Mouse (Mus musculus) left cerebral cortex, adult 2 months (tissue): ENCODE measurements at regions not wholly inside any gene's neighbourhood (a gene's known extent, or its start where the extent isn't known, plus 50 kb on each side); places are given as distances from the start of the nearest gene placed in this dataset.
"Not testable (repeated sequence)": the region's sequence is repeated elsewhere in the genome, so short reads cannot be mapped to it uniquely, and the experiment has no call there.

Experiments used
- DNase-seq, 2 experiments: peaks; one replicate each; pipeline ENCODE4 v3.0.0; 2021 to 2022; ENCODE audit warnings: low spot score in 2 of 2, mixed read lengths in 1 of 2; ENCODE audit errors: extremely low spot score in 1 of 2
- H3K27ac ChIP-seq: fragments of 200-600 bp; 2 replicates; pipeline ENCODE4 v1.8.1; 2022
- H3K4me3 ChIP-seq: fragments of 200-600 bp; 2 replicates; pipeline ENCODE4 v1.8.1; 2022
- CTCF ChIP-seq: fragments of 200-600 bp; IDR thresholded peaks from 2 replicates; pipeline ENCODE4 v1.8.1; 2022; ENCODE audit warnings: antibody characterized with exemption, mild to moderate bottlenecking, moderate library complexity
- intact Hi-C: fragments of 180-260 bp; cut with DNase I; formaldehyde crosslinking; loops from one replicate; pipeline ENCODE4 v1.15.1; 2025

GRCm38 (mm10) chr16:8914183-8914582 is 84.3 kb downstream of the 1810013L24Rik start:
- intact Hi-C loops, DNase-seq, H3K27ac ChIP-seq, H3K4me3 ChIP-seq: not testable (repeated sequence)

GRCm38 (mm10) chr16:8916091-8916490 is 86.2 kb downstream of the 1810013L24Rik start:
- TF ChIP-seq CTCF = no peak
- DNase-seq = no peak
- intact Hi-C loops = no loop called here
- Histone ChIP-seq H3K4me3 (no peak overlapping the region), H3K27ac (no peak overlapping the region)

DNA sequence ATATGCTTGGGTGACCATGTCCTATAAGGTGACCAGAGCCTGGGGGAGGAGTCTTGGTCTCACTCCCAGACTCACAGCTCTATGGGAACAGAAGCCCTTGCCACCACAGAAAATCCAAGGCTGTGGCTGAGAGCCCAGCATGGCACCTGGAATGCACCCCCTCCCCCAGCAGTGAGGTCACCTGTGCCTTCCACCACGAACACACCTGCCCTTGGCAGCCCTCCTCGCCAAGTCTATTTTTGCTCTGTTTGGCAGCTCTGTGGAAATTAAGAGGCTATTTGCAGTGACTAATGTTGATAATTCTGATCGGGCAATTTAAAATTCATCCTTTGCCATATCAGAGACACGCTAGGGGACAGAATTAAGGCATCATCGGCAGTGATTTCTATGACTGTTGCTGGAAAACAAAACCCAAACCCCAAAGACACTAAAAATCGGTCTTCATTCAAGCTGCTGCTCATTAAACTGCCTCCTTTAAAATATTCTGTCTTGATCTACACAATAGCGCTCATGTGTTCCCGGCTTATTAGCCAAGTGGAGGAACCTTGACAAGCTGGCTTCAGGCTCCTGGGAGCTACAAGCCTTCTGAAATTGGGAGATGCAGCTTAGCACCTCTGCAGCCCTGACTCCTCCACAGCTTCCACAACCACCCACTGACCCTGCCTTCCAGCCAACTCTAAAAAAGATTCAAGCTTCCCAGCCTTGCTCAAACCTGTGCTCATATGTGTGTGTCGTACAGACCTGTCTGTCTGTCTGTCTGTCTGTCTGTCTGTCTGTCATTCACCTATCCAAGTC is 89.0 kb downstream of the 1810013L24Rik start:
- intact Hi-C loops = no loop called here
- no peak overlapping the region; the same call in 1 of the 2 replicates for H3K27ac ChIP-seq
- peak in 1 of 2 experiments; percentile 34 for DNase-seq

DNA sequence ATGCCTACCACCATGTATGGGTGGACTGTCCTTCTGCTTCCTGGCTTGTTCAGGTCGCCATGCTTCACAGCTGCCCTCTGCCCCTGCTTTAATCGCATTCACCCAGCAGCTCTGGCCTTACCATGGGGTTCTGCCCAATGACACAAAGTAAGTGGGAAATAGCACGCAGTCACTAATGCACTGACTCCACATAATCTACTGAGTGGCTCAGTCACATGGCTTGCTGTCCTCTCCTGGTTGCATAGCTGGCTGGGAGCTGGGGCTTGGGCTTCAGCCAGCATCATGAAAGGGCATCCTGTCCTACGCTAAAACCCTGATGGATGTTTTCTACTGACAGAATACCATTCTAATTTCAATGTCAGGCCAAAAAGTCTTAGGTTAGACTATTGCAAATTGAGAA is 94.8 kb downstream of the 1810013L24Rik start:
- no peak for TF ChIP-seq CTCF
- H3K4me3 ChIP-seq = no peak overlapping the region
- intact Hi-C loops = no loop called here
- DNase-seq = no peak
- H3K27ac ChIP-seq = no peak overlapping the region

More for the DNA sequence above, 89.0 kb downstream of the 1810013L24Rik start:
- H3K4me3 ChIP-seq = no peak overlapping the region
- TF ChIP-seq CTCF = no peak

- no peak for TF ChIP-seq CTCF
- intact Hi-C loops = no loop called here
- no peak overlapping the region for H3K27ac ChIP-seq
Observed at GRCm38 (mm10) chr16:8931961-8932360, 102.1 kb downstream of the 1810013L24Rik start.

GRCm38 (mm10) chr16:8933121-8933520 is 103.2 kb downstream of the 1810013L24Rik start:
- no peak for TF ChIP-seq CTCF
- no peak overlapping the region for H3K4me3 ChIP-seq
- intact Hi-C loops = no loop called here
- DNase-seq = no peak
- peak overlapping the region; percentile 53 for H3K27ac ChIP-seq

More at GRCm38 (mm10) chr16:8931961-8932360, 102.1 kb downstream of the 1810013L24Rik start:
- DNase-seq = no peak
- no peak overlapping the region for H3K4me3 ChIP-seq

GRCm38 (mm10) chr16:8936446-8936845 is 106.5 kb downstream of the 1810013L24Rik start:
- intact Hi-C loops = loop anchor here (5.0 kb wide), 1 partner anchor 56 kb away; no protein-coding TSS in a partner anchor
- no peak overlapping the region for H3K27ac ChIP-seq
- H3K4me3 ChIP-seq = no peak overlapping the region
- DNase-seq = no peak
- no peak for TF ChIP-seq CTCF

DNA sequence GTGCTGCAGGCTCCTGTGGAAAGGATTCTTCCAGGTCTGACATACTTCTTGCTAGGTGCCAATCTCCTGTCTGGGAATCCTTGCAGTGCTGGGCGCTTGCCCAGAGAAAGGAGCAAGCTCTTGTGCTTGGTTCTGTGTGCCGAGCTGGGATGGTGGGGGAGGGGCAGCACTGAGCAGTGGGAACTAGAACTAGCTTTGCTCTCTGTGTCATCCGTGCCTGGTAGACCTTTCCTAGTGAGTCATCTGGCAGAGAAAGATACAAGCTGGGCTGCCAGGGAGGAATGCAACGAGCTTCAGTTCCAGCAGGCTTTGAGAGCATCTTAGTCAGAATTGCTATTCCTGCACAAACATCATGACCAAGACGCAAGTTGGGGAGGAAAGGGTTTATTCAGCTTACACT is 108.6 kb downstream of the 1810013L24Rik start:
- no peak overlapping the region for H3K4me3 ChIP-seq
- intact Hi-C loops = loop anchor here (5.0 kb wide), 1 partner anchor 54 kb away; no protein-coding TSS in a partner anchor
- H3K27ac ChIP-seq = peak overlapping the region; percentile 81
- no peak; the same call in 1 of the 2 replicates for TF ChIP-seq CTCF
- peak; percentile 79 to 82 for DNase-seq

DNA sequence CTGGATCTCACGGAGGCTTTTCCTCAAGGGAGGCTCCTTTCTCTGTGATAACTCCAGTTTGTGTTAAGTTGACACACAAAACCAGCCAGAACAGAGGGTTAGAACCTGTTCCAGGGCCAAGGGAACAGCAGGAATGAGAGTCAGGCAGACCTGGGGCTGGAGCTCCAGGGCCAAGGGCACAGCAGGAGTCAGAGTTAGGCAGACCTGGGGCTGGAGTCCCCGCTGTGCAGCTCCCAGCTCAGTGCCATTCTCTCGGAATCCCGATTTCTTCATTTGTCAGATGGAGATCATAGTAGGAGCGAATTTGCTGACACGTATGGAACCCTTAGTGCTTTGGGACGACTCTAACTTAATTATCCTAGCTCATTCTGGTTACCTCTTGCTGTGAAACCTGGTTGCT is 109.2 kb downstream of the 1810013L24Rik start:
- Histone ChIP-seq H3K4me3 (no peak overlapping the region), H3K27ac (peak overlapping the region; percentile 81)
- TF ChIP-seq CTCF = no peak
- intact Hi-C loops = loop anchor here (5.0 kb wide), 1 partner anchor 53 kb away; no protein-coding TSS in a partner anchor
- DNase-seq = no peak

DNA sequence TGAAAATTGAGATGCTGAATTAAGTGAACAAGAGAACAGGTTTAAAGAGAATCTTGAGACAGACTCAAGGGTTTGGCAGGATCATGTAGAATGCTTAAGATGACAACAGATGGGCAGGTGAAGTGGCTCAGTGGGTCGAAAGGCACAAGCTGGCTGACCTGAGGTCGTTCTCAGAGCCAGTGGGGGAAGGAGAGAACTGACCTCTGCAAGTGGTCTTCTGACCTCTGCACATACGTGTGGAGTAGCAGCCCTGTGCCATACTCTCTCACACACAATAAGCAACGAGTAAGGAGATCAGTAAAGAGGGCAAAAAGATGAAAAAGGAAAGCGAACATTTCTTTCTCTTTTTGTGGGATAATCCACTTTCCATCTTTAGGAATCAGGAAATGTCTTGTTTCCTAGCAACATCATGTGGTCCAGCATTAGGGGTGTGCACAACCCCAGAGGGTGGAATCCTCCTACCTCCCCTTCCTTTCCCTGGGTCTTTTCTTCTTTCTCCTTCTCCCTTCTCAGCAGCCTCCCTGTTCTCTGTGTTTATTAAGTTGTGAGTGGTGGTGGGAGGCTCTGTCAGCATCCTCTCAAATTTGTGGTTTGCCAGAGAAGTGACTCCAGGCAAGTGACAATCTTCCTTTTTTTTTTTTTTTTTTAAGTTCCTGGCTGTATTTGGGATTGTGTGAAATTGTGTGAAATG is 114.7 kb downstream of the 1810013L24Rik start:
- intact Hi-C loops = no loop called here
- no peak for DNase-seq
- TF ChIP-seq CTCF = no peak
- H3K4me3 ChIP-seq = no peak overlapping the region
- peak overlapping the region; percentile 58 for H3K27ac ChIP-seq

GRCm38 (mm10) chr16:8947846-8948245 is 117.9 kb downstream of the 1810013L24Rik start:
- TF ChIP-seq CTCF = no peak
- no peak for DNase-seq
- H3K4me3 ChIP-seq = no peak overlapping the region
- H3K27ac ChIP-seq = no peak overlapping the region
- intact Hi-C loops = no loop called here

GRCm38 (mm10) chr16:8951156-8951899 is 121.4 kb downstream of the 1810013L24Rik start:
- no peak for DNase-seq
- H3K4me3 ChIP-seq = no peak overlapping the region
- no peak for TF ChIP-seq CTCF
- H3K27ac ChIP-seq = no peak overlapping the region
- intact Hi-C loops = no loop called here
